Mouse (Mus musculus) hindbrain, embryonic 15.5 days (tissue): Measurements from ENCODE around the gene Pnpla5. TPM values are rescaled to one million over a fixed set of nuclear protein-coding genes. Genes with fewer than 3 reads are reported as not detected.
"Not testable (repeated sequence)": the region's sequence is repeated elsewhere in the genome, so short reads cannot be mapped to it uniquely, and the experiment has no call there.

ENCODE experiments used
- ATAC-seq: fragments of 200-750 bp; cut with Nextera tagmentation; 2 replicates; pipeline ENCODE4 v1.8.0; 2017; ENCODE audit warnings: low read depth, moderate number of reproducible peaks, moderate TSS enrichment; ENCODE audit not compliant: low FRiP score
- H3K27ac ChIP-seq: fragments of 300-500 bp; sonication (generic); replicated peaks from 2 replicates; pipeline ENCODE4 v1.5.1; 2015; ENCODE audit warnings: mild to moderate bottlenecking, inconsistent platforms
- H3K27me3 ChIP-seq: fragments of 300-500 bp; sonication (generic); 2 replicates; pipeline ENCODE4 v1.6.1; 2015; ENCODE audit warnings: control low read depth, inconsistent platforms
- H3K36me3 ChIP-seq: fragments of 300-500 bp; sonication (generic); 2 replicates; pipeline ENCODE4 v1.6.1; 2015; ENCODE audit warnings: control low read depth, inconsistent platforms
- H3K4me1 ChIP-seq: fragments of 300-500 bp; sonication (generic); replicated peaks from 2 replicates; pipeline ENCODE4 v1.6.1; 2015; ENCODE audit warnings: control low read depth, inconsistent platforms
- H3K4me2 ChIP-seq: fragments of 300-500 bp; sonication (generic); 2 replicates; pipeline ENCODE4 v1.6.1; 2015; ENCODE audit warnings: moderate library complexity, mild to moderate bottlenecking, inconsistent platforms
- H3K4me3 ChIP-seq: fragments of 300-500 bp; sonication (generic); 2 replicates; pipeline ENCODE4 v1.5.1; 2015; ENCODE audit warnings: mild to moderate bottlenecking, inconsistent platforms
- H3K9ac ChIP-seq: fragments of 300-500 bp; sonication (generic); 2 replicates; pipeline ENCODE4 v1.6.1; 2015; ENCODE audit warnings: inconsistent platforms
- H3K9me3 ChIP-seq: fragments of 300-500 bp; sonication (generic); 2 replicates; pipeline ENCODE4 v1.6.1; 2016; ENCODE audit warnings: control low read depth, inconsistent platforms
- WGBS: fragments of 180-500 bp; shearing (Covaris S2); methylation state at CpG from one replicate; pipeline ENCODE4 v1.1.7; 2015; 5-methylcytosine and 5-hydroxymethylcytosine counted together
- polyA plus RNA-seq: library from polyadenylated mRNA; unstranded; fragments of >200 nt; fragmentation: Nextera tagmentation; extraction: Ambion mirVana; gene quantifications from 2 replicates; pipeline ENCODE4 v1.2.1, GENCODE M21; 2015

The Pnpla5 gene
- polyA plus RNA-seq, 1 experiment from 2014 or later, result not detected

DNA sequence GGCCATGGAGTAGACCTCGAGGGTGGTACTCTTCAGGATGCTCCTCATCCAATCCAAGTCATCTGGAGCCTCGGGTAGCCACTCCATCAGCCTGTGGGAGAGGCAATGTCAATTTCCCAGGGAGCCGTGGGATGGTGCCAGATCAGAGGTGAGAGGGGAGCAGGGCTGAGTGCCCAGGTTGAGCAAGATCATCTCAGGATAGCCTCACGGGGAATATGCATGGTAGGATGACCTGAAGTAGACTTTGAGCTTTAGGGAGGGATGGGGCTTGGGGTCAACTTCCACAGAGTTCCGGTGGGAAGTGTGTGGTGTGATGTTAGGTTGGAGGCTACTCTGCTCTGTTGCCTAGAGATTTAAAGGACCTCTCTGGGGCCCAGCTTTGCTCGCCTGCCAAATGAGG, 9.1 kb downstream of the Pnpla5 start:
- no peak overlapping the region for H3K4me3 ChIP-seq
- 85% methylated on average over 6 of the region's 6 CpGs for WGBS
- H3K27ac ChIP-seq, result no peak overlapping the region
- no peaks in the 10 kb centered on the region for H3K4me1 ChIP-seq
- no peak overlapping the region for H3K4me2 ChIP-seq
- H3K36me3 ChIP-seq, result no peaks in the 10 kb centered on the region
- H3K27me3 ChIP-seq, result no peaks in the 10 kb centered on the region
- H3K9me3 ChIP-seq, result no peaks in the 10 kb centered on the region
- no peak overlapping the region for H3K9ac ChIP-seq
- ATAC-seq, result no peak

DNA sequence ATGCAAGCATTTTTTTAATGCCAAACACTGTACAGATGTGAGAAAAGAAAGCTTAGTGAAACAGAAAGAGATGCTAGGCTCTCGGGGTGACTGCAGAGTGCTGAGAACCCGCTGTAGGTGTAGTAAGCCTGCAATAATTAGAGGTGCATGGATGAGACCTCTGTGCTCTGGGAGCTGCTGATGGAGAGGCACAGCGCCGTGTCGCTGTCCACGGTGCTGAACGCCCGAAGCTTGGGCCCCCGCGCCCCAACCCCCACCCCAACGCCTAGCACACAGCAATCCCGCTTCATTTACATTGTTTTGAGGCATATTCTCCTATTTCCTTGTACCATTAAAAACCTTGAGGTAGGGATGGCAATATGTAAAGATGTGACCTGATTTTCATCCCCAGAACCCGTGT, 14.1 kb downstream of the Pnpla5 start:
- Histone ChIP-seq H3K36me3 (no peaks in the 10 kb centered on the region), H3K27ac (no peak overlapping the region), H3K9ac (no peak overlapping the region), H3K27me3 (0 out of 2 replicates have a peak, but pooled peaks cover 4% of the 10 kb centered on the region), H3K9me3 (no peaks in the 10 kb centered on the region), H3K4me2 (no peak overlapping the region), H3K4me3 (no peak overlapping the region), H3K4me1 (peaks cover 25% of the 10 kb centered on the region)
- WGBS, result 8% methylated on average over 13 of the region's 13 CpGs
- no peak for ATAC-seq

DNA sequence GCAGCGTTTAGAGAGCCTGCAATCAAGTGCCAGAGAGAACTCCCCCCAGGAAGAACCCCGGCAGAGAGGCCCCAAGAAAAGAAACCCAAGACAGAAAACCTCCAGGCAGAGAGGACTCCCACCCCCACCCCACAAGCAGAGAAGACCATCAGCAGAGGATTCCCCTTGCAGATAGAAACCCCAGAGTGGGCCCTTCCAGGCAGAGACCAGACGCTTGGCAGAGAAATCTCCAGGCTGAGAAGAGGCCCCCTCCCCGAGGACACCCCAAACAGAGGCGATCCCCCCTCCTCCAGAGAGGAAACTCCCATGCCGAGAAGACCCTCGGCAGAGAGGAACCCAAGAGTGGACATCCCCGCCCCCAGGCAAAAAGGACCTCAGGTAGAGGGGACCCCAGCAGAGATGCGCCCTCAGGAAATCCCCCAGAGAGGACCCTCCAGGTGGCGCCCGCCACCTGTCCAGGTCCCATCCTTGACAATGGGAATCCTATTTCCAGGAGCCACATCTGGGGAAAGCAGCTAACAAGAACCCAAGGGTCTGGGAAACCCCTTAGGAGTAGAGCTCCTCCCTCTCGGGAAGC, 17.0 kb downstream of the Pnpla5 start:
- H3K9me3 ChIP-seq, result no peaks in the 10 kb centered on the region
- H3K4me1 ChIP-seq, result peaks cover 42% of the 10 kb centered on the region
- H3K27me3 ChIP-seq, result 0 out of 2 replicates have a peak, but pooled peaks cover 4% of the 10 kb centered on the region
- ATAC-seq, result peak; percentile 31; the same call in 1 of the 2 replicates
- 12% methylated on average over 12 of the region's 12 CpGs for WGBS
- H3K27ac ChIP-seq, result peak overlapping the region; percentile 60
- no peaks in the 10 kb centered on the region for H3K36me3 ChIP-seq
- peak overlapping the region; percentile 60 for H3K4me2 ChIP-seq
- H3K4me3 ChIP-seq, result peak overlapping the region; percentile 79
- peak overlapping the region; percentile 74 for H3K9ac ChIP-seq

DNA sequence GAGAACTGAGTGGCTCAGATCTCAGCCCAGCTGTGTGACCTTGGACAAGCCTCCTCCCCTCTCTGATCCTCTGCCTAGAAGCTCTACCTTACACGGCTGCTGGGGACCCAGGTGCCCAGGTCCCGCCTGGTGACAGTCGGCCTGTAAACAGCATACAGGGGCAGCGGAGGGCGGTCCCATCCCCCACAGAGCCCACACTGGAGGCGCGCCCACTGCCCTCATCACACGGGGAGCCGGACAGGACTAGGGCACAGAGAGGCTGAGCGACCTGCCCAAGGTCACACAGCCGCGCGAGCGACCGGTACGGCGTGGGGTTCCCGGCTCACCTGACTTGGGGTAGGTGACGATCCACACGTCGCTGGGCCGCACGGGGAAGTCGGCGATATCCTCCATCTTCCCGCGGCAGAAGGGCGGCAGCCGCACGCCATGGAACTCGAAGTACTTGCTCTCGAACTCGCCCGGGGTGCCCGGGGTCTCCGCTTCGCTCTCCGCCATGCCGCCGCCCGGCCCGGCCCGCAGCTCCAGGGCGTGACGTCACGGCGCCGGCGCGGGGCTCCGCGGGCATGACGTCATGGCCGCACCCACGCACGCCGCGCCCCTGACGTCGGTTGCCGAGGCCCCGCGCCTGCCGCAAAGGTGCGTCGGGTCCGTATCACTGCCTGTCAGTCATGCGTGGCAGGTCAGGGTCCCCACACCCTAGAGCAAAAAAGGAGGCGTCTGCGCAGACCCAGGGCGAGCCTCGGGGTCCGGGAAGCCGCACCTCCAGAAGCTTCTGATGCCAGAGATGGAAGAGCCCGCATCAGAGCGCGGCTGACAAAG, 17.7 kb downstream of the Pnpla5 start, which contains the start of gene Sult4a1:
Gene Sult4a1, minus strand, starts transcription at position 650 of the 819 bp plus-strand sequence.
- peak; percentile 78 for ATAC-seq
- H3K9me3 ChIP-seq, result no peaks in the 10 kb centered on the region
- no peaks in the 10 kb centered on the region for H3K36me3 ChIP-seq
- peaks cover 42% of the 10 kb centered on the region for H3K4me1 ChIP-seq
- H3K9ac ChIP-seq, result peak within 1 kb of the TSS; percentile 74
- H3K27ac ChIP-seq, result peak within 1 kb of the TSS; percentile 60
- H3K27me3 ChIP-seq, result 0 out of 2 replicates have a peak, but pooled peaks cover 4% of the 10 kb centered on the region
- 1% methylated on average over 75 of the region's 77 CpGs for WGBS
- H3K4me2 ChIP-seq, result peak within 1 kb of the TSS; percentile 60
- peak within 1 kb of the TSS; percentile 79 for H3K4me3 ChIP-seq

DNA sequence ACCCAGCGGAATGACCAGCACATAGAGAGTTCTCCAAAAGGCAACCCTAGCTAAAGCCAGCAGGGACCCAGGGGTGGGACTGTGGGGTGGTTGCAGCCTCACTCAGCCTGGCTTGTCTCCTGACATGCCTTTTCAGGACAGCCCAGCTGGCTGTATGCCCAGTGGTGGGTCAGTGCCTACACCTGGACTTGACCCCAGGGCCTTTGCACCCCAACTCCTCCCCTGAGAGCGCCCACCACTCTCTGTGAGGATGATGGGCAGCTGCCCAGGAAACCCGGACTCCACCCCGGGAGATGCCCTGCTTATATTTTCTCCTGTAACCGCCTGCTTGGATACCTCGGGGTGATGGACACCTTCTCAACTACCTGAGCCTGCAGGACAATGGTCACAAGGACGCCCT, 18.3 kb downstream of the Pnpla5 start:
- Histone ChIP-seq H3K36me3 (no peaks in the 10 kb centered on the region), H3K4me1 (peaks cover 42% of the 10 kb centered on the region), H3K4me3 (peak overlapping the region; percentile 79), H3K9ac (peak overlapping the region; percentile 74), H3K9me3 (no peaks in the 10 kb centered on the region), H3K27ac (no peak overlapping the region), H3K4me2 (peak overlapping the region; percentile 60), H3K27me3 (0 out of 2 replicates have a peak, but pooled peaks cover 4% of the 10 kb centered on the region)
- 84% methylated on average over 7 of the region's 7 CpGs for WGBS
- ATAC-seq, result no peak

DNA sequence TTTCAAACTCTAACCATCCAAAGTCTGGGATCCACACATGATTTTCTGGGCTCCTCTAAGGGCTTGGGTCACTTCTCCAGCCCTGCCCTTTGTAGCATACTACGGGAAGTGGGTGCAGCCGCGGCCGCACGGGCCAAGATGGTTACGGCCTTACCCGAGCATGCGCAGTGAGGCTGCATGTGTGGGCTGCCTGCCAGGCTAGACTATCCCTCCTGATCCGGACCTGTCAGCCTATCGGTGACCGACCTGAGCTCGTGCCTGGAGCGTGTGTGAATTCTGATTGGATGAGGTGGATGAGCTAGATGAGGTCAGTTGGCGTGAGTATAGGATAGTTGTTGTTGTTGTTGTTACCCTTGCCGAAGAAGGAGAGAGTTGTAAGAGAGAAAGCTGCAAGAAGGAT, 25.4 kb downstream of the Pnpla5 start:
- not testable (repeated sequence) for H3K4me2 ChIP-seq

DNA sequence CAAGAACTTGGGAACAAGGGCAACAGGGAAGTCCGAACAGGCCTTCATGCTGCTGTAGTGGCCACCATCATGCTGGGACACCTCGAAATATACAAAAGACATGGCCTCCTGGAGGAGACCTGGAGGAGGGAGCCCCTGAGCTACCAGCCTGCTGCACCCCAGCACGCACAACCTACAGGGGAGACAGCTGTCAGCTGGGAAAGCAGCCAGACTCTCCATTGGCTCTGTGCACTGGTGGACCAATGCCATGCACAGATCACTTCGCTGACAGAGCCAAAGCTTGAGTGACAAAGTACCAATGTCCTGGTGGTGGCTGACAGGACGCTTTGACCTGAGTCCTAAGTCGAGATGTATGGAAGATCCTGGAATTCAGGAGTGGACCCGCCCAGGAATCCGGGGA, 26.9 kb downstream of the Pnpla5 start:
- Histone ChIP-seq H3K9ac (no peak overlapping the region), H3K36me3 (peaks cover 6% of the 10 kb centered on the region; the same call in 1 of the 2 replicates), H3K27ac (0 out of 2 replicates have a peak overlapping the region, but pooled peaks have one; percentile 6), H3K27me3 (no peaks in the 10 kb centered on the region), H3K4me3 (no peak overlapping the region), H3K4me2 (no peak overlapping the region), H3K9me3 (no peaks in the 10 kb centered on the region), H3K4me1 (peaks cover 10% of the 10 kb centered on the region; the same call in 1 of the 2 replicates)
- ATAC-seq, result no peak
- WGBS, result 77% methylated on average over 8 of the region's 8 CpGs

More for the DNA sequence above, 25.4 kb downstream of the Pnpla5 start:
- ATAC-seq, H3K36me3 ChIP-seq, H3K4me3 ChIP-seq, H3K27me3 ChIP-seq, H3K27ac ChIP-seq, H3K9me3 ChIP-seq, H3K9ac ChIP-seq: not testable (repeated sequence)
- WGBS, result 89% methylated on average over 15 of the region's 15 CpGs
- peaks cover 14% of the 10 kb centered on the region; the same call in 1 of the 2 replicates for H3K4me1 ChIP-seq

DNA sequence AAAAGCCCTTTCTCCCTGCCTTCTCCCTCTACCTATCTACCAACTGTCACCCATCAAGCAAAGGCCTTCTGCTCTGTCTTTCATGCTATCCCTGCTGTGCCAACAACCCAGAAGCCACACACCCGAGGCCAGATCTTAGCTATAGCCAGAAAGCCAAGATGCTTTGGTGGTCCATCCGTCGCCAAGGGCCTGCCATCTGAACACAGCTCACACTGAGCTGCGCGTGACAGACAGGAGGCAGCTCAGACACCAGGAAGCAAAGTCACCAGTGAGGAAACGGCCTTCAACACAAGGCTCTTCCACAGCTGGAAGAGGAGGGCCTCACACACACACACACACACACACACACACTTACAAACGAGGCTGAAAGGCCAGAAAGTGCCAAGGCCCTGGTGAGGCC, 28.1 kb downstream of the Pnpla5 start:
- no peak overlapping the region for H3K4me3 ChIP-seq
- no peak overlapping the region for H3K4me2 ChIP-seq
- 58% methylated on average over 7 of the region's 7 CpGs for WGBS
- peaks cover 8% of the 10 kb centered on the region; the same call in 1 of the 2 replicates for H3K36me3 ChIP-seq
- H3K9ac ChIP-seq, result no peak overlapping the region
- no peak overlapping the region for H3K27ac ChIP-seq
- H3K4me1 ChIP-seq, result peaks cover 10% of the 10 kb centered on the region; the same call in 1 of the 2 replicates
- no peaks in the 10 kb centered on the region for H3K27me3 ChIP-seq
- ATAC-seq, result no peak
- H3K9me3 ChIP-seq, result no peaks in the 10 kb centered on the region

DNA sequence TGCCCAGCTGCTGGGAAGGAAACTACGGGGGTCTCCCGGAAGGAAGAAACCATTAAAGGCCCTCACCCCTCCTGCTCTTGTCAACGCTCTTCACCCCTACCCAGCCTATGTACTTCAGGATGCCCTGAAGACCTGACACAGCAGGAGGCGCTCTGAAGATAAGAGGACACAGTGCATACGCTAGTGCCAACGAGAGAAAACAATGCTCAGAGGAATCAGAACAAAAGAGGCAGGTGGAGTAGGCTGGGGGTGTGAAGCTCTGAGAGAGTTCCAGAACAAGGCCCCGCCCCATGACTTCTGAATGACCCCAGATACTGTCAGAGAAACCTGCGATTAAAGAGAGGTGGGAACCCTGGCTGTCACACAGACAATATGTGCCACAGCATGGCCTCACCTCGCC, 36.2 kb downstream of the Pnpla5 start:
- WGBS, result 40% methylated on average over 9 of the region's 9 CpGs
- Histone ChIP-seq H3K36me3 (peaks cover 7% of the 10 kb centered on the region; the same call in 1 of the 2 replicates), H3K27me3 (no peaks in the 10 kb centered on the region), H3K4me1 (no peaks in the 10 kb centered on the region), H3K4me3 (no peak overlapping the region), H3K9ac (no peak overlapping the region), H3K4me2 (no peak overlapping the region), H3K27ac (no peak overlapping the region), H3K9me3 (no peaks in the 10 kb centered on the region)
- ATAC-seq, result no peak

DNA sequence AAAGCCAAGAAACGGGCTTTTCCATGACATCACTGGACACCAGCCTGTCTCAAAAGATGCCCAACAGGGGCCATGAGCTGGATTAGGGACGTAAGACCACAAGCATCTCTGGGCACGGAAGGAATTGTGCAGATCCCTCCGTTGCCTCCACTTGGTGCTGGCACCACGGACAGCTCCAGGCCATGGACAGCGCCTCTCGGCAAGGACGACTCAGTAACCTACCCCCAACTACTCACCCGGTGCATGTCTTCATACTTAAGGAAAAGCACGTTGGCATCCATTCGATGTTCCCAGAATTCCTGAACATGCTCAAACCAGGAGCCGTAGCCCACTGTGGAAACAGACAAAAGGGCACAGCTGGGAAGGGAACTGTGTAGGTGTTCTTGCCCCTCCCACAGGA, 36.6 kb downstream of the Pnpla5 start:
- Histone ChIP-seq H3K27me3 (no peaks in the 10 kb centered on the region), H3K4me2 (no peak overlapping the region), H3K9me3 (no peaks in the 10 kb centered on the region), H3K27ac (no peak overlapping the region), H3K4me3 (no peak overlapping the region), H3K36me3 (peaks cover 7% of the 10 kb centered on the region; the same call in 1 of the 2 replicates), H3K4me1 (no peaks in the 10 kb centered on the region), H3K9ac (no peak overlapping the region)
- ATAC-seq, result no peak
- WGBS, result 48% methylated on average over 12 of the region's 12 CpGs

DNA sequence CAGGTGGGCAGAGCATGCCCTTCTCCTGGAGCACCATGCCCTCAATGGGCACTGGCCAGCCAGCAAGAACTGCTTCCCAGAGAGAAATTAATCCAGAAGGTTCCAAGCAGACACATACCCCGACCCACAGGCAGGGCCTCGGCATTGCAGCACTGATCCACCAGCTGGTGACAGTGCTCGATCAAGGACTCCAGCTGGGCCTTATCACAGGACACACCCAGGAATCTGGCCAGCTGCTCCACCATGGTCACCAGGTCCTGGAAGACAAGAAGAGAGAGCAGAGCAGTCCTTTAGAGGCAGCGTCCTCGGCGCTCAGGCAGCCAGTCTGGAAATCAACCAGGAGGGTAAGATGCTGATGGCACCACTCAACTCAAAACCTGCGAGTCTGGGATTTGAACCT, 42.9 kb downstream of the Pnpla5 start:
- Histone ChIP-seq H3K4me1 (no peaks in the 10 kb centered on the region), H3K27me3 (no peaks in the 10 kb centered on the region), H3K9me3 (no peaks in the 10 kb centered on the region), H3K36me3 (0 out of 2 replicates have a peak, but pooled peaks cover 2% of the 10 kb centered on the region), H3K9ac (no peak overlapping the region), H3K4me2 (no peak overlapping the region), H3K27ac (no peak overlapping the region), H3K4me3 (no peak overlapping the region)
- ATAC-seq, result no peak
- WGBS, result 85% methylated on average over 7 of the region's 7 CpGs

DNA sequence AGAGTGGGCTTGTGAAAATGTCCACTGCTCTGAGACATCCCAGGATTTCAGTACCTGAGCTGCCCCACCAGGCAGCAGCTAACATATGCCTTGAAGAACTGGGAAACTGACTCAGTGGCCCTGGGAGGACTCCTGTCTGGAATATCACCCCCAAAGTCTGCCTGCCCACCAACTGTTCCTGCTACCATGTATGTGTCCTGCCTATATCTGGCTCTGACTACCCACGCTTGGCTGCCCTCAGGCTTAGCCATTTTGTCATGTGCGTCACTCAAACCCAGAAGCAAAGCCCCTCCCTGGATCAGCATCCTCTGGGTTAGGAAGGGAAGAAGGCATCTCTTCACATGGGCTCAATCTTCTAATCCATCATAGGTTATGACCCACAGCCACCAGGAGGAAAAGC, 43.5 kb downstream of the Pnpla5 start:
- Histone ChIP-seq H3K9ac (no peak overlapping the region), H3K4me2 (no peak overlapping the region), H3K4me3 (no peak overlapping the region), H3K36me3 (0 out of 2 replicates have a peak, but pooled peaks cover 2% of the 10 kb centered on the region), H3K9me3 (no peaks in the 10 kb centered on the region), H3K27ac (no peak overlapping the region), H3K27me3 (no peaks in the 10 kb centered on the region), H3K4me1 (peaks cover 5% of the 10 kb centered on the region)
- WGBS, result 89% methylated on average over 2 of the region's 2 CpGs
- no peak for ATAC-seq
